Mouse (Mus musculus) T-helper 2 cell (primary cell): ENCODE results near the gene Nek1.
"Not testable (repeated sequence)": the region's sequence is repeated elsewhere in the genome, so short reads cannot be mapped to it uniquely, and the experiment has no call there.

Source experiments
- in situ Hi-C: fragments of 300-600 bp; cut with MboI, MseI; formaldehyde crosslinking; loops from one replicate; pipeline ENCODE4 v1.15.1; 2025; ENCODE audit warnings: high pct_unique_total_duplicates

Nek1 gene

DNA sequence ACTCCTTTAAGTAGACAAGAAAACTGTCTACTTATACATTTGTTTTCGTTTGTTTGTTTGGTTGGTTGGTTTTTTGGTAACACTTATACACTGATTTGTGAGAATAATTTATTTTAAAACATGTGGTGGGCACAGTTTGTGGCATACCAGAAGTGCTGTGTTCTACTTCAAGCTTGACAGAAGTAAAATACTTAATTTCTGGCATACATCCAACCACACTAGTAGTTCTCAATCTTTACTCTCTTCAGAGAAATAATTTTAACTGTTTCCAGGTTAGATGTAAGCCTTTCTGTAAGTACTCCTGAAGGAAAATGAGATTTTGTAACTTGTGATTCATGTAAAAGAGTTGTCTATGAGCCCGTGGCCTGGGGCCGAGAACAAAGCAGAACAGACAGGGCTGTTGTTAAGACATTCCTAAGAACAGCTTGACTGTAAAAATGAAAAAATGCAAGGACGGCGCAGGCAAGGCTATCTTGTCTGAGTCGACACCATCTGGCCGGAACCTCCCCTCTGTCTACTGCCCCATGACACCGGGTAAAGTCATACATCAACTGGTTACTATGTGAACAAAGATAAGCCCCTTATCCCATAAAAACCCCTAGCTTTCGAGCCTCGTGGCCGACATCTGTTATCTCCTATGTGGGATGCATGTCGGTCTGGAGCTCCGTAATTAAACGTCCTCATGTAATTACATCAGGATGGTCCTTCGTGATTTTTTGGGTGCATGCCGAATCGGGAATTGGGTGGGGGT, 8.6 kb upstream of the Nek1 start:
- in situ Hi-C loops, result not testable (repeated sequence)

DNA sequence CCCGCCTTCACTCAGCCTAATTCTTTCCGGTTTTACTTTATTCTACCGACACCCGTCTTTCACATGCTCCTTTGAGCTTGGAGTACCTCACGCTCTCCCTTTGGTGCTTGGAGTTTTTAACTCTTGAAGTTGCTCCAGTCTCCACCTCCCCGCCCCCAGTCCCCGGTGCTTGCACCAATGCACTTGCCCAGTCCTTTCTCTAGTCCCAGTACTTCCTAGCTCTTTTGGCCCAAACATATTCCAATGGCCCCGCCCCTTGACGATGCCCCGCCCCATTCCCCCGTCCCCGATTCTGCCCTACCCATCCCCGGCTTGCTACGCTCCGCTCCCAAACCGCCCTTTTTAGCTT, 460 bp upstream of the Nek1 start:
- in situ Hi-C loops, result no loop called here

DNA sequence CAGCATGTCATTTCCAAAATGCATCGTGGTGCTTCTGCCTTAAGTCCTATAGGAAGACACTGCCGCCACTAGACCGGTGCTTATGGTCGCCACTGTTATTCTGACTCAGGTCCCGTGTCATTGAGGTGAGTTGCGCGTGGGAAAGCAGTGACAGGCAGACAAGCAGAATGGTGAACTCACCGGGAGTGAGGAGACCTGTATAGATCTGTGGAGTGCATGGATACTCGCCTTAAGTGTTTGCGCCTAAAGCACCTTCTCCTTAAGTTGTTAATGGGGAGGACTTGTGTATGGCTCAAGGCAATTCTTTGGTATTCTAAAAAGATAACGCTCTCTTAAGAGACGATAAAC, 618 bp downstream of the Nek1 start:
- in situ Hi-C loops, result no loop called here

DNA sequence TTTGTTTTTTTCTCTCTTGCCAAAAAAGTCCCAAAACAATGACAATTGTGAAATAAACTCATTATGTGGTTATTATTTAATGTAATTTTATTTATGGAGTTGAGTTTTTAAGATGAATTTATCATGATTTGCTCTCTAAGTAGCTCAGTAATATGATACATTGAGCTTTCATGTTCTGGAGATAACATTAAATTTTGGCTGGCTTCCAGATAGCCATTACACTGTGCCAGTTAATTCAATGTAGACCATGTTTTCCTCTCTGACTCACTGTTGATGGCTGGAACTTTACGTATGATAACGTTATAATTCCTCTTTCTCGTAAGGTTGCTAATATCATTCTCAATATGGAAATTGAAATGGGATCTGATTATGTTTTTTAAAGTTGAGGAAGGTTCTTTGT, 3.5 kb downstream of the Nek1 start:
- in situ Hi-C loops, result no loop called here

DNA sequence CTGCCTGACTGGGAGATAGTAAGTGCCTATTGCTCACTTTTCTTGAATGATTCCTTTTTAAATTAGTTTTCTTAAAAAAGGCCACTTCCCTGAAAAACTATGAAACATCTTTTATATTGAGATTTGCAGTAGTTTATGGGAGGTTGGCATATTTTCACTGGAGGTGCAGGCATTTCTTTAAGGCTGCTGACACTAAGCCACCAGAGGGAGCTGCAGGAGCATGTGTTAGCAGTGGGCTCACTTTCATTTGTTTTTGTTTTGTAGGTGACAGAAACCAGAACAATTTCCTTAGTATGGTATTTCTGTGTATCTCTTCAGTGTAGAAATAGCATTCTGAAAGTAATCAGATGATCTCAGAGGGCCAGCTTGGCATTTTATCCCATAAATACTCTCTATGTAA, 49.0 kb downstream of the Nek1 start:
- in situ Hi-C loops, result no loop called here

DNA sequence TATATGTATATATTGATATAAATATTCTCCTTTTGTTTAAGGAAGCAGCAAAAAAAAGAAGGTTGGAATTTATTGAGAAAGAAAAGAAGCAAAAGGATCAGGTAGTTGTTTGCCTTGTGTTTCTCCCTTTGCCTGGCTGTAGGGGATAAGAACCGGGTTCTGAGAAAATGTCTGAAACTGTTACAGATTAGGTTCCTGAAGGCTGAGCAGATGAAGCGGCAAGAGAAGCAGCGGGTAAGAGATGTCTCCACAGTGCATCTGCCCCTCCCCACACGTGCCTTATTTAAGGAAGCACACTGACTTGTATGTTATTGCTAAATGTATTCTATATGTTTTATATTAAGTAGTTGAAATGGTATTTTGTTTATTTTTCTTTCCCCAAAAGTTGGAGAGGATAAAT, 50.9 kb downstream of the Nek1 start:
- in situ Hi-C loops, result no loop called here

DNA sequence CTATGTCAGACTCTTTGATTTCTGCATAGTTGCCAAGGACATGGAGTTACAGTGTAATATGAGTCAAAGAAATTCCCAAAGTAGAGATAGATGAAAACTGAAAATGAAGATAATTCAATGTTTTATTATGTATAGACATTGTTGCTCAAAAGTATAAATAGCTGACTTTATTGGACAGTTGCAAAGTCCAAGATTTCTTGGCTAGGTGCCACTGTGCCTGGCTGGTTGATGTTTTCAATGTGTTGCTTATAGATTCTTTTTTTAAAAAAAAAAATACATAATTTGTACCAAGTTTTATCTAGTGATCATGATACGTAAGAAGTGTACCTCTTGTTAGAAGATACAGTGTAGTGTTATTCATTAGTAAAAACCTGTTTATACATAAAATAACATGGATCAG, 53.8 kb downstream of the Nek1 start:
- in situ Hi-C loops, result no loop called here

DNA sequence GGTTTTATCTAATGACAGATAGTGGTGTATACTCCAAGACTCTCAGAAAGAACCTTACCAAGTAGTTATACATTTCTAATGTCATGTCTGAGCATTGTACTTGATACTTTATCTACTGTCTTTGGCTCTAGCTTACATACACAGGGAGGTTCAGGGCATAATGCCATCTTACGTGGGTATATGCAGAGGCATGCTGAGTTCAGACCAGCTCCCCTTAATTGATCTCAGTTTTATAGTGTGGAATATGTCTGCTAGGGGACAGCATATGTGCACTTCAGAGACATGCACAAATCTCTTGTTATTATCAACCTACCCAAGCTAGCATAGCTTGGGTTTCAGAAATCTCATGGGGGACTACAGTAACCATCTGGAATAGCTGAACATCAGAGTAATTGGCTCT, 60.0 kb downstream of the Nek1 start:
- in situ Hi-C loops, result loop anchor here (10.0 kb wide), 1 partner anchor 462 kb away; no protein-coding TSS in a partner anchor

DNA sequence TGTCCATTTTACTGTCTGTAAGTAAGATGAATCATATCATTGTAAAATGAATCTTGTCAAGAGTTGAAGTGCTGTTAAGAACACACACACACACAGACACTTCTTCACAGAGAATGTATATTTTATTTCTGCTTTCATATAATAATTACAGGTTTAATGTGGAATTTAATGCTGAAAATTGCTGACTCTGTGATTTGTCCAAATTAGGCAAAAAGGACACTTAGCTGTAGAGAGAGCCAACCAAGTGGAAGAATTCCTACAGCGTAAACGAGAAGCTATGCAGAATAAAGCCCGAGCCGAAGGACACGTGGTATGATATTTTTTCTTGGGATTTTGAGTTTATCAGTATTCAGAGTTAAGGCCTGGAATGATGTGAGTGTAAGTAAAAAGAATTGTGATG, 61.3 kb downstream of the Nek1 start:
- in situ Hi-C loops, result loop anchor here (10.0 kb wide), 1 partner anchor 460 kb away; no protein-coding TSS in a partner anchor

DNA sequence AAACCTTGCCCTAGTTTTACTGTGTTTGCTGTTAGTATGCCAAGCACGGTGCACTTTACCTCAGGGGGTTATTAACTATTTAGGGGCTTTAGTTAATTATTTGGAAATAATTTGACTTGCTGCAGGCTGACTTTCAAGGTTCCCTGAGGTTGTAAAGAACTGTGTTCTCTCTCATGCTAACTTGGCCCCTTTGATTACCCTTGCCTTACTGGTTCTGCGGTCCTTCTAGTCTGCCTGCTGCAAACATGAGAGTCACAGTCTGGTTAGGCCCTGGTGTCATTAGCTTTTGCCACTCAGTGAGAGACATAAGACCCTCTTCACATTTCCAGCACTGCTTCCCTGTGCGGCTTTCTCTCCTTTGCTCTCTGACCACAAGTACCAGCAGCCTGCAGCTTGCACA, 64.0 kb downstream of the Nek1 start:
- in situ Hi-C loops, result loop anchor here (10.0 kb wide), 1 partner anchor 458 kb away; no protein-coding TSS in a partner anchor

DNA sequence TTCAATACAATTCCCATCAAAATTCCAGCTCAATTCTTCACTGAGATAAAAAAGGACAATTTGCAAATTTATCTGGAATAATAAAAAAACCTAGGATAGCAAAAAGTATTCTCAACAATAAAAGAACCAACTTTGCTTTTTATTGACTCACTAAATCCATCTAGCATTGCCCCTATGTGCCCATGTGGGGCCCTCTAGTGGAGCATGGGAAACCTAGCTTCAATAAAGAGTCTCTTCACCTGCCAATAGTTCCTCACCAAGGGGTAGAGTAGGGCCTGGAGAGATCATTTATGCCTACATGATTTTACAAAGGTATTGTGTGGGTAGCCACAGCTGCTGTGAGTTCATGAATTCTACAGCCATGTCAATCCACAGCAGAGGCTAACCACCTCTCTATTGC, 66.1 kb downstream of the Nek1 start:
- in situ Hi-C loops, result loop anchor here (10.0 kb wide), 1 partner anchor 456 kb away; no protein-coding TSS in a partner anchor

DNA sequence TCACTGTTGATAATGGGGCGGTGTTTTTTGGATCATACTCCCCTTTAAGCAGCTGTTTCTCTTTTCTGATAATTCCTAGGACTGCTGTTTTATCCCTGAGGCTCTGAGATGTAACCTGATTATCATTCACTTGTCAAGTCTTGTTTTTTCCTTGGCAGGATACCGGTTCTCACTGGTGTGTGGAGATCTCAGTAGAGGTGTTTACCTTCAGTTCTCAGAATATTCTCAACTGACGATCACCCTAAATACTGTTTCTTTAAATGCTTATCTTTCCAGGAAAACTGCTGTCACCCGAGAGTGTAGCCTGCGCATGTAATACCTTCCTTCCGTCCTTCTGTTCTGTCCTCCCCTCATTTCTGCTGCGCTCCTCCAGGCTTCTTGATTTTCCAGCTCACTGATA, 67.4 kb downstream of the Nek1 start:
- in situ Hi-C loops, result no loop called here

DNA sequence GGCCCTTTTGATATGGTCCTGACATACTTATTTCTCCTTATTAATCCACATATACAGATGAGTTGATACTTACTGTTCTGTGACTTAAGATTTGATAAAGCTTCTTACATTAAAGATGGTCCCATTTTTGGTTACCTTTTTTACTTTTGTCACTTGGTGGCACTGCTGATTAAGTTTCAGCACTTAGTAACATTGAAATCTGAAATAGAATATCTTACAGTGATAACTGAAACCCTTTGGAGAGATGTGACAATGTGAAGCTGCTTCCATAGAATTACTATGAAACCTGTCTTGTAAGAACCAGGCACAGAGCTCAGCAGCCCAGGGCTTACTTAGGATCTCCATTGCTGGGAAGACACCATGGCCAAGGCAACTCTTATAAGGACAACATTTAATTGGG, 82.1 kb downstream of the Nek1 start:
- in situ Hi-C loops, result no loop called here

DNA sequence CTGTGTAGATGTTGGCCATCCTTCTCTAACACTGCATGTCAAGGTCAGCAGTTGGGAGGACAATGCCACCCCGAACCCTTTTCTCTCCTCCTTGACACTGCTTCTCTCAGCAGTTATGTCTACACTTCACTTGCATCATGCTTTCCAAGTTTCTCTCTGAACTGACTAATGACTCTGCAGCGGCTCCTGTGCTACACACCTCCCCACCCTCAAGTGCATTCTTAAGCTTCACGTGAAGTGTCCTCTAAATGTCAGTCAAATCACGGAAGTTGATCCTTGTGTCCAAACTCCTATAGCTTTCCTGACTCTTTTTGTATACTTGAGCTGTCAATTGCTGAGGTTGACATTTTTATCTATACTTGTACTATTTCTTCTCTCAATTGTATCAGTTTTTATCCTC, 117.5 kb downstream of the Nek1 start:
- in situ Hi-C loops, result no loop called here

DNA sequence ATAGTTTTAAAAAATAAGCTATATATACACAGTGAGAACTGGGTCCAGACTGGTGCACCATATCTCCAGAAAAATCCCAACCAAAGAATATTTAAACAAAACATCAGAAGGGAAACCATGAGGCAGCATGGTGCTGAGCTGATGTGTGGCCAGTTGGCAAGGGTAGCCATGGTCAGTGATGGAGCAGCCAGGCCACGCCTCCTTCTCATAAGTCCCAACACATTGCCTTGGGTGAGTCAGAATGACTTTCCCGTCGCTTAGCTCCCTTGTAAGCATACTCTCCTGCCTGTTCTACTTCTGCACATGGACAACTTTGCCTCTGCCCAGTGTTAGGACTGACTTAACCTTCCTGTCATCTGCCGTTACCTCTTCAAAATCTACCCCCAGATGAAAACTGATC, 118.9 kb downstream of the Nek1 start:
- in situ Hi-C loops, result no loop called here

DNA sequence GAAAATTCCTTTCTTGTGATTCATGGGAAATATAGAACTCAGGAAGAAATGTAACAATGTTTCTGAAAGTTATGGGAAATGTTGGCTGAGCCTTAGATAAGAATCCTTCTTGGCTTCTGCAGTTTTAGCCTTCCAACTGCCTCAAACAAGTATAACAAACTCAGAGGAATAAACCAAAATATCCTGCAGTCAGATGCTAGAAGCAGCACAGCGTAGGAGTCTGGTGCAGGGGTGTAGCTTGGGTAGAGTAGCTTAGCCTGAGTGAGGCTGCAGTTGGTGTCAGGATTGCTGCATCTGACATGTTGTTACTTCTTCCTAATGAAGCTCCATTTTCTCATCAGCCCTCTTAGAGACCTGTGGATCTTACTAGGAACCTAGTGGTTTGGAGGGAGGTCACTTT, 128.6 kb downstream of the Nek1 start:
- in situ Hi-C loops, result no loop called here

DNA sequence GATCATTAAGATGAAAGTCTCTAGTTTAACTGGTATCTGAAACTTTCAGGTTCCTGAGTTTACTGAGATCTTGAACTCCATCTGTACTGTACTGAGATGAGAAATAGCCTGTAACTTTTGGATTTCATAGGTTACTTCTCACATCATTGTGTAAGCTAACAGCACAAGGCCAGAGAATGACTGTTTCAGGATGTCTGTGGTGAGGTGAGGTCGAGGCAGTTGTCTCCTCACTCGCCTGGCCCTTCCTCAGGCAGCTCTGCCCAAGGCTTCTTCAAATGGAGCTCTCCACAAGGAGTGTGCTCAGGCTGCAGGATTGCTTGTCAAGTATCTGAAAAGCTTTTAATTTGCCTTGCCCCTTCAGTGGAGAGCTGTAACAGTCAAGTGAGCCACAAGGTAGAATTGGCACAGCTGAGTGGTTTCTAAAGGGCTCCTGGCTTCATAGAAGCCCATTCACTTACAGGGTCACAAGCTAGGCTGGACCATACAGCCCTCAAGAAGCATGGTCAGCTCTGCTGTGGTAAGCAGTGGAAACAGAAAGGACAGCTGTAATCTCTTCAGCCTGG, 134.4 kb downstream of the Nek1 start:
- in situ Hi-C loops, result no loop called here

DNA sequence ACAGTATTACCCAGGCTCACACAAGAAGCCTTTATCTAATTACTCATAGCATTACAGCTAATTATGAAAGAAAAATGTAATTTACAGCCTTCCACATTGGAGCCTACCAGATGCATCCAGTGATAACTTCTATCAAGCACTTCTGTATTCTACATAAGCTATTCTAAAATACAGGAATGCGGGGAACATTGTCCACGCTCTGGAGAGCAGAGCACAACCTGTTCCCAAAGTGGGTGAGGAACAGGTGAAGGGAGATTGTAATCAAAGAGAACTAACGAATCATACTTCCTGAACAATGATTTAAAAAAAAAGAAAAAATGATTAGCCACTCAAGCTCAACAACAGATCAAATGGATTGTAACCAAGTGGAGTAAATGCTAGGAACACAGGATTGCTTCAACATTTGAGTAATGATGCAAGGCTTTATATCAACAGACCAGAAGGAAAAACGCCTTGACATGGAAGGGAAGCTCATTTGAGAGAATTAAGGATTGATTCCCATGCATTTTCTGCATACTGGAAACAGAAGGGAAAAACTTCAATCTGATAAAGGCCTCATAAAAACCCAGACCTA, 139.7 kb downstream of the Nek1 start:
- in situ Hi-C loops, result no loop called here

DNA sequence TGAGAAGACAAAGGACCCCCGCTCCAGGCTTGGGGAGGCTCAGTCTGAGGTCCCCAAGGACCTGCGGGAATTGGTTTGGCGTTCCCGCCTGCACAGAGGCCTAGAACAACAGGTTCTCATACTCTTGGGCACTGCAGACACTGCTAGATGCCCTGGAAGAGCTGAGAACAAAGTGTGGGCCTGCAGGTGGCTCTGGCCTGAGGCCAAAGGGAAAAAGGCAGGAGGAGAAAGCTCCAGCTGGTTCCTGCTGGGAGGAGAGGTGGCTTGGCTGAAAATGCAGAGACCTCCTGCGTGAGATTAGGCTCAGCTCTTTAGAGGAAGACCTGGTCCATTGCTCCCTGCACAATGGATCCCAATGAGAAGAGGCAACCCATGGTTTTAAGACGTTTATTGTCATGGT, 148.9 kb downstream of the Nek1 start:
- in situ Hi-C loops, result no loop called here

DNA sequence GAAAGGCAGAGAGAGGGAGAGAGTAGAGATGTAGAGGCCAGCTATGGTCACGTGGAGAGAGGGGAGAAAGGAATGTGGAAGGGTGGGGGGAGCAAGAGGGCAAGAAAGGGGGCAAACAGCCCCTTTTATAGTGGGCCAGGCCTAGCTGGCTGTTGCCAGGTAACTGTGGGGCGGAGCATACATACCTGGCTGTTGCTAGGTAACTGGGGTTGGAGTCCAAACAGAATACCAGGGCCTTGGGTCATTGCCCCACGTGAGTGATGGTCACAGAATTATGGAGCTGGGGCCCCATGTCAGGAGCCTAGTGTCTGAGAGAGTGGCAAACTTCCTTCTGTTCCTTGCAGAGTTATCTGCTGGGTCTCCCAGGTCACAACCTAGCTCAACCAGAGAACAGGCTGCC, 149.3 kb downstream of the Nek1 start:
- in situ Hi-C loops, result no loop called here

DNA sequence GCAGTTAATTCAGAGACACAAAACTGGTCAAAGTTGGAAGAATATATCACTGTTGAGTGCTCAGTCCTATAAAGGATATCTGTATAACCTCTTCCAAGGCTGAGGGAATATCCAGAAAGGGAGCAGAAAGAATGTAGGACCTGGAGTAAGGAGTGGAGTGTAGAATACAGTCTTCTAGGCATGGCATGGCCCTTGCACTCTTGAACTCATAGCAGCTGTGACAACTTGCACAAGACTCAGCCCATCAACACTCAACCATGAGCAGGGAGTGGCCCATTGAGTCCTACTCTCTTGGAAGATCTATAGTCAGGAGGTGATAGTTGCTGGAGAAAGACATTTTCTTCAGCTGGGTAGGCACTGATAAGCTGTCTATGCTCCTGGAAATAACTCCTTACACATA, 149.8 kb downstream of the Nek1 start:
- in situ Hi-C loops, result no loop called here

DNA sequence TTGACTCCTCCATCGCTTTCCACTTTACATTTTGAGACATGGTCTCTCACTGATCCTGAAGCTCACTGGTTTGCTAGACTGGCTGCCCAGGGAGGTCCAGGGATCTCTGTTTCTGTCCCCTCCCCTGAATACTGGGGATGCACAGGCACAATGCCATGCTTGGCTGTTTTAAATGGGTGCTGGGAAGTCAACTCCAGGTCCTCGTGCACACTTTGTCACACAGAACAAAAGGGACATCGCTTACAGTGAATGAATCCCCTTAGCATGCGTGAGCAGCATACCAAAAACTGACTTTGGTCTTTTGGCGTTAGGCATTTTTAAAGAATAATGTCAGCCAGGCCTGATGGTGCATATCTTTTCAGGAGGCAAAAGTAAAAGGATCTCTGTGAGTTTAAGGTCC, 155.7 kb downstream of the Nek1 start:
- in situ Hi-C loops, result no loop called here

DNA sequence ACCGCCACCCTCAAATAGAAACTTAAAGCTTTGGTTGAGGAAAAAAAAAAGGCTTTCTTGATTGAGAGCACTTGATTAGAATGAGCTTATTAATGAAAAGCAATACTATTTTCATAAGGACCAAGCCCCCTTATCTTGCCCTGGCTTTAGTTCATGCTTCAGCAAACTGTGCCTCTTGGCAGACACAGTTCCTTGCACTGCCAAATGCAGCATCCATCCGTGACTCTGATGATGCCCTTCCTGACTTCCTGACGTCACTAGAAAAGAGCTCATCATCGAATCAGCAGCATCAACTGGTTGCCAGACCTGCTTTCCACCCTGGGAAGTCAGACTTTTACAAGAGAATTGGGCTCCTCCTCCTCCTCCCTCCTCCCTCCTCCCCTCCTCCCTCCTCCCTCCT, 157.6 kb downstream of the Nek1 start:
- in situ Hi-C loops, result no loop called here

DNA sequence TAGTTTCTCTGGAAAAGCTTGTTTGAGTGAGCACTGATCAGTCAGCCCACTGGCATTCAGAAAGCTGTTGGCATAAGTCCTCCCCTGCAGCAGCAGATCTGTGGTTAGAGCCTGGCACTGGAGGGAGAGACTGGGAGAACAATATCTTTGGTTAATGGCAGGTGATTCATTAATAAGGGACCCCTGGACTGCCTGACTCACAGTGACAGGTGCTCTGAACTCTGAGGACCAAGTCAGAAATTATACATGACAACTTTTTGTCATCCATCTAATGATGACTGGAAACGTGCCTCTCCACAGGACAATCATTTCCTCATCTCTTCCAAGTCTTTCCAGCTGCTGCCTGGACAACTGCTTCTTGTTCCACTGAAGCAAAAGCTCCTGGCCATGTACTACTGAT, 163.4 kb downstream of the Nek1 start:
- in situ Hi-C loops, result no loop called here
